Mouse (Mus musculus) embryonic facial prominence, embryonic 15.5 days (tissue): ENCODE data around the gene Utp4. TPM values are rescaled to one million over a fixed set of nuclear protein-coding genes. Genes with fewer than 3 reads are reported as not detected.
A peak's percentile ranks its signal among the peaks of the same experiment; 100 is the strongest.

ENCODE experiments used
- ATAC-seq: fragments of 200-750 bp; cut with Nextera tagmentation; 2 replicates; pipeline ENCODE4 v1.8.0; 2017; ENCODE audit warnings: low read depth, moderate TSS enrichment; ENCODE audit not compliant: insufficient number of reproducible peaks, low FRiP score, low TSS enrichment
- H3K27ac ChIP-seq: fragments of 300-500 bp; sonication (generic); replicated peaks from 2 replicates; pipeline ENCODE4 v1.5.1; 2015; ENCODE audit warnings: mild to moderate bottlenecking, inconsistent platforms
- H3K27me3 ChIP-seq: fragments of 300-500 bp; sonication (generic); 2 replicates; pipeline ENCODE4 v1.6.1; 2015; ENCODE audit warnings: inconsistent platforms
- H3K36me3 ChIP-seq: fragments of 300-500 bp; sonication (generic); 2 replicates; pipeline ENCODE4 v1.6.1; 2015; ENCODE audit warnings: mild to moderate bottlenecking, inconsistent platforms
- H3K4me1 ChIP-seq: fragments of 300-500 bp; sonication (generic); 2 replicates; pipeline ENCODE4 v1.6.1; 2015; ENCODE audit warnings: inconsistent platforms
- H3K4me2 ChIP-seq: fragments of 300-500 bp; sonication (generic); replicated peaks from 2 replicates; pipeline ENCODE4 v1.6.1; 2015; ENCODE audit warnings: mild to moderate bottlenecking, inconsistent platforms
- H3K4me3 ChIP-seq: fragments of 300-500 bp; sonication (generic); replicated peaks from 2 replicates; pipeline ENCODE4 v1.5.1; 2015; ENCODE audit warnings: mild to moderate bottlenecking, inconsistent platforms
- H3K9ac ChIP-seq: fragments of 300-500 bp; sonication (generic); 2 replicates; pipeline ENCODE4 v1.6.1; 2015; ENCODE audit warnings: inconsistent platforms
- H3K9me3 ChIP-seq: fragments of 300-500 bp; sonication (generic); replicated peaks from 2 replicates; pipeline ENCODE4 v1.6.1; 2016; ENCODE audit warnings: inconsistent platforms
- WGBS: fragments of 180-500 bp; shearing (Covaris S2); methylation state at CpG from one replicate; pipeline ENCODE4 v1.1.7; 2015; 5-methylcytosine and 5-hydroxymethylcytosine counted together
- polyA plus RNA-seq: library from polyadenylated mRNA; unstranded; fragments of >200 nt; fragmentation: Nextera tagmentation; extraction: Ambion mirVana; gene quantifications from 2 replicates; pipeline ENCODE4 v1.2.1, GENCODE M21; 2015

Gene Utp4
- polyA plus RNA-seq, 1 experiment from 2014 or later, result 60.5 TPM

DNA sequence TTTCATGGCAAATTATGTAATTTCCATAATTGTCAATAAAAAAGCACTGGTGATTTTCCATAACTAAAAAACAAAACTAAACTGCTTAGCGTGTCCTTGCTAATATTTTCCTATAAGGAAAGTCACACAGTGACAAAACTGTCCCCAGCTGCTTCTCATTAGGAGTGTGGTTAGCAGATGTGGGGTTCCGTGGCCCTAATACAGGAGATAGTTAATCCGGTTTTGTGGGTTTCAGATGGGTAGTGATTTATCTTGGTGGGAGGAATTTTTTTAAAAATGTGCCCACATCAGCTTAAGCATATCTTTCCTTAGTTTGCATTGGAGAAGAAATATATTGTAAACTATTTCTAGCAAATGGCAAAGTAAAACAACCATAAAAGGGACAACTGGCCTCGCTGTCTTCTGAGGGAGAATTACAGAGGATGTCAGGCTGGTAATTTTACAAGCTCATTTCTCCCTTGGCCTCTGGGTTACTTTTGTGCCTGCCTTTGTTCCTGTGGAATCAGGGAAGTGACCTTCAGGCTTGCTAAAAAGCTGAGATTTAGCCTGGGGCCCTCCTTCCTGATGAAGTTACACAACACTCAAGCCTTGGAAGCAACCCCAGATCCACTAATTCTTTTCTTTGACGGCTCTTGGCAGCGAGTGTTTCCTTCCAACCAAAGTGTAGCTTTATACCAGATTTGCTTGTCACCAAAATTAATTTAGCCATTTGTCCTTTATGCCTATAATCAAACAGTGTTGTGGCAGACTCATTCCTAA lies 35.9 kb downstream of the Utp4 start:
- Histone ChIP-seq H3K27ac (peak overlapping the region; percentile 76), H3K27me3 (no peaks in the 10 kb centered on the region), H3K4me2 (no peak overlapping the region), H3K9ac (no peak overlapping the region), H3K36me3 (no peaks in the 10 kb centered on the region), H3K4me1 (peaks cover 35% of the 10 kb centered on the region), H3K4me3 (no peak overlapping the region), H3K9me3 (no peaks in the 10 kb centered on the region)
- WGBS, result 13% methylated on average over 6 of the region's 6 CpGs
- ATAC-seq, result no peak

DNA sequence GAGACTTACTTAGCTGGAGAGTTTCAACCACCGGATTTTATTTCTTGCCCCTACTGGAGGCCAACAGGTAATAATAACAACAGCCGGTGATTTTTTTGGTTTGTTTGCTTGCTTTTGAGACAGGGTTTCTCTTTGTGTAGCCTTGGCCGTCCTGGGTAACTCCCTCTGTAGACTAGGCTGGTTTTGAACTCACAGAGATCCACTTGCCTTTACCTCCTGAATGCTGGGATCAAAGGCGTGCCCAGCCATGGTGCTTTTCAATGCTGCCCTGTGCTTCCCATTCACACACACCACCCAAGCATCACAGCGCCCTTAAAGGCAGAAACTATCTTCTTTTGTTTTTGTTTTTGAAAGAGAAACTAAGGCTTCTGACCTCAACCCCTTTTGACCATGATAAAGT lies 36.5 kb downstream of the Utp4 start:
- no peaks in the 10 kb centered on the region for H3K9me3 ChIP-seq

DNA sequence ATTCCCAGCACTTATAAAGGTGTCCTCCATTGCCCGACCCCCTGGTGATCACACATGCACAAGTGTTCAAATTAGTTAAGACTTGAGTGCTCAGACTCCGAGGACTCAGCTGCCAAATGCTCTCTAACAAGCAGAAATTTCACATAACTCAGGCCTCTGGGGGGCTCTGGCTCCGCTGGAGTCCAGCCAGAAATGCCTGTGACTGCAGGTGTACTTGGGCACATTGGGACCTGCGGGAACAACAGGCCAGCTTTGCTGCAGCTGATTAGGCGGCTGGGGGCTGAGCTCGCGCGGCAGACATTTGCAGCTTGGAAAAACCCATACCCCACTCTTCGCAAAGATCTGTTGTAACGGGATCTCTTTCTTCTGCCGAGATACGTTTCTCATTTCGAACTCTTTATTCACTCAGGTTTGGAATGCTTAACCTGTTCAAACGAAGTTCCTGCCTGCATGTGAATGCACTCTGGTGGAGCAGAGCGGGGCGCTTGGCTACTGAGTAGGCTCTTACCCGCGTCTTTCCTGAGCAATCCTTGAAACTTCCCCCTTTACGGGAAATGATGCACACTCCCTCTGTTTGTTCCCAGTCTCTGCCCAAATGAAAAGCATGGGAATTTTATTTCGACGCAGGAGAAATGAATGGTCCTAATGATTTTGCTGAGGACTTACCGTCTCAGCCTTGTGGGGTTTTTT lies 39.1 kb downstream of the Utp4 start:
- Histone ChIP-seq H3K36me3 (no peaks in the 10 kb centered on the region), H3K4me3 (peak overlapping the region; percentile 26), H3K27me3 (no peaks in the 10 kb centered on the region), H3K4me1 (peaks cover 40% of the 10 kb centered on the region), H3K27ac (peak overlapping the region; percentile 49; the same call in 1 of the 2 replicates), H3K4me2 (peak overlapping the region; percentile 47), H3K9ac (no peak overlapping the region), H3K9me3 (no peaks in the 10 kb centered on the region)
- no peak for ATAC-seq
- 5% methylated on average over 22 of the region's 22 CpGs for WGBS

More for the DNA sequence above, 36.5 kb downstream of the Utp4 start:
- H3K4me3 ChIP-seq, result no peak overlapping the region
- H3K9ac ChIP-seq, result no peak overlapping the region
- H3K27ac ChIP-seq, result peak overlapping the region; percentile 76
- H3K4me2 ChIP-seq, result no peak overlapping the region
- no peaks in the 10 kb centered on the region for H3K36me3 ChIP-seq
- WGBS, result 64% methylated on average over 5 of the region's 5 CpGs
- H3K27me3 ChIP-seq, result no peaks in the 10 kb centered on the region
- no peak for ATAC-seq
- peaks cover 31% of the 10 kb centered on the region for H3K4me1 ChIP-seq

DNA sequence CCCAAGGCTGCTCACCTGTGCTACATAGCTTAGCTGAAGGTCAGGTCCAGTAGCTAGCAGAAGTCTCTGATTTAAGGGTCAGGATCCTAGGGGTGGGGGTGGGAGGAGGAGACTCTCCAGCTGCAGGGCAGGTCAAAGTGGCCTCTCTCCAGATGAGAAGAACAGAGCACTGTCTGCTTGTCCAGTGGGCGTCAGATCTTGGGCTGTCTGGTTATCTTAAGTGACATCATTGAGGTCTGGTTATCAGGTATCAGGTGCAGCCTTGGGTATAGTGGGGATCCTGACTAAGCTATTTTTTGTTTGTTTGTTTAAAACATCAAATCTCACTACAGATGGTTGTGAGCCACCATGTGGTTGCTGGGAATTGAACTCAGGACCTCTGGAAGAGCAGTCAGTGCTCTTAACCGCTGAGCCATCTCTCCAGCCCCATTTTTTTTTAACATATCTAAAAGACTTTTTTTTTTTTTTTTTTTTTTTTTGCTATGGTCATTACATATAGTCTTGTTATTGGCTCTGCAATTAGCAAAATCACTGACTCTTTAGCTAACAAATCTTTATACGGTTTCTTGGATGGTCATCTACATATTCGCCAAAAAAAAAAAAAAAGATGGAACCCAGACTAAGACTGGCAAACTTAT lies 40.2 kb downstream of the Utp4 start:
- Histone ChIP-seq H3K36me3 (no peaks in the 10 kb centered on the region), H3K27me3 (no peaks in the 10 kb centered on the region), H3K27ac (no peak overlapping the region), H3K4me3 (no peak overlapping the region), H3K4me2 (no peak overlapping the region), H3K9me3 (no peaks in the 10 kb centered on the region), H3K4me1 (peaks cover 46% of the 10 kb centered on the region), H3K9ac (no peak overlapping the region)
- WGBS, result 83% methylated on average over 4 of the region's 4 CpGs
- no peak for ATAC-seq

DNA sequence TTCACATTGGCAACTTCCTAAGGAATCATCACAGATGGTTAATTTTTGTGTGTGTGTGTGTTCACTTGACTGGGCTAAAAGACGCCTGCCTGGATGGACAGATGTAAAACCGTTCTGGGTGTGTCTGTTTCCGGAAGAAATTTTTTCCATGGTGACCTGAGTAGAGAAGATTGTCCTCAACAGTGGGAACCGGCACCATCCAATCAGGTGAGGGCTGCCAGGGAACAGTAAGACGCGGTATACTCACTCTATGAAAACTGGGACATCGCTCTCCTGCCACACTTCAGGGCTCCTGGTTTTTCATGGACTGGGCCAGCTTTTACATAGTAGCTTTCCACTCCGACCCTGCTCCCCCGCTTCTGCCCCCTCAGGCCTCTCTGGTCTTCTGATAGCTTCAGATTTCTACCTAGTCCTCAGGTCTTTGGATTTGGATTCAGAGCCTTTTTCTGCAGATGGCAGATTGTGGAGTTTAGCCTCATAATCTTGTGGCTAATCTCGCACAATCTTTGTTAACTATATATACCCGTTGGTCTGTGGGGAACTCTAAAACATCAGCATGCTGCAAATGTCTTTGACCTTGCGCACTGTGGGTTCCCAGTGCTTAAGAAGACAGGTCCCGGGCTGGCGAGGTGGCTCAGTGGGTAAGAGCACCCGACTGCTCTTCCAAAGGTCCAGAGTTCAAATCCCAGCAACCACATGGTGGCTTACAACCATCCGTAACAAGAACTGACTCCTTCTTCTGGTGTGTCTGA lies 41.0 kb downstream of the Utp4 start:
- no peak overlapping the region for H3K4me2 ChIP-seq
- no peak overlapping the region for H3K9ac ChIP-seq
- peaks cover 43% of the 10 kb centered on the region for H3K4me1 ChIP-seq
- no peaks in the 10 kb centered on the region for H3K9me3 ChIP-seq
- H3K27ac ChIP-seq, result no peak overlapping the region
- no peaks in the 10 kb centered on the region for H3K27me3 ChIP-seq
- no peak for ATAC-seq
- no peaks in the 10 kb centered on the region for H3K36me3 ChIP-seq
- WGBS, result 76% methylated on average over 16 of the region's 16 CpGs
- no peak overlapping the region for H3K4me3 ChIP-seq

DNA sequence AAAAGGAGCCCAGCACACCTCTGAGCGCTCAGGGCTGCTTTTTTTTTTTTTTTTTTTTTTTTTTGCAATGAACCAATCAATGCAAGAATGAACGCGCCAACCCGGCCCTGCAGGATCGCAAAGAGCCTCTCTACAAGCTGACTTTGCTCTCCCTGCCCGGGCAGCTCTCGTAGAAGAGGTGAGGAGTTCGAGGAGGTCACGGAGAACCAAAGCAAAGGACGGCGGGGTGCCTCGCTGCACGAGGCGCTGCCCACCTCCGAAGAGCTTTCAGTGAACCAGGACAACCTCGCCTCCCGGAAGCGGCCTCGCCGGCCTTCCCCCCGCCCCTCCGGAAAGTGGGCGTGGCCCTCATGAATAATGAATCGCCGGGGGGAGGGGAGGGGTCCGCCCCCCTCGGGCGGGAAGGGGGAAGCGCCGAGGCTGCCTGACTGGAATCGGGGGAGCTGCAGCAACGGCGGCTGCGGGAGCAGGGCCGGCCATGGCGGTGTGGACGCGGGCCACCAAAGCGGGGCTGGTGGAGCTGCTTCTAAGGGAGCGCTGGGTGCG lies 42.0 kb downstream of the Utp4 start, which contains the start of gene Sntb2:
Gene Sntb2, plus strand, starts transcription at position 427 of the 546 bp plus-strand sequence.
- peak within 1 kb of the TSS; percentile 96 for H3K4me3 ChIP-seq
- under 1% methylated on average over 37 of the region's 41 CpGs for WGBS
- no peaks in the 10 kb centered on the region for H3K27me3 ChIP-seq
- peak within 1 kb of the TSS; percentile 85 for H3K9ac ChIP-seq
- no peaks in the 10 kb centered on the region for H3K36me3 ChIP-seq
- H3K4me1 ChIP-seq, result peaks cover 38% of the 10 kb centered on the region
- H3K27ac ChIP-seq, result peak within 1 kb of the TSS; percentile 89
- ATAC-seq, result peak; percentile 86
- peak within 1 kb of the TSS; percentile 64 for H3K4me2 ChIP-seq
- H3K9me3 ChIP-seq, result no peaks in the 10 kb centered on the region

DNA sequence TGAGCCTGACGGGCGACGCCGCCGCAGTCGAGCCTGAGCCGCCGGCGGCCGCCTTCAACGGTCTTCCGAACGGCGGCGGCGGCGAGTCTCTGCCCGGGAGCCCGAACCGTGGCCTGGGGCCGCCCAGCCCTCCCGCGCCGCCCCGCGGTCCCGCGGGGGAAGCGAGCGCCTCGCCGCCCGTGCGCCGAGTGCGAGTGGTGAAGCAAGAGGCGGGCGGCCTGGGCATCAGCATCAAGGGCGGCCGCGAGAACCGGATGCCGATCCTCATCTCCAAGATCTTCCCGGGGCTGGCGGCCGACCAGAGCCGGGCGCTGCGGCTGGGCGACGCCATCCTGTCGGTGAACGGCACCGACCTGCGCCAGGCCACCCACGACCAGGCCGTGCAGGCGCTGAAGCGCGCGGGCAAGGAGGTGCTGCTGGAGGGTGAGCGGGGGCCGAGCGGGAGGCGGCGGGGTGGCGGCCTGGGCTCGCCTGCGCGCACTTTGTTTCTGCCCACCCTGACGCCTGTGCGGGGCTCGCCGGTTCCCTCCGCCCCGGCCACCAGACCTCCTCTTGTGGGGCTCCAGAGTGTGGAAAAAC lies 42.6 kb downstream of the Utp4 start:
- H3K4me2 ChIP-seq, result peak overlapping the region; percentile 64
- H3K27ac ChIP-seq, result peak overlapping the region; percentile 89
- peaks cover 38% of the 10 kb centered on the region for H3K4me1 ChIP-seq
- ATAC-seq, result peak; percentile 78
- under 1% methylated on average over 63 of the region's 76 CpGs for WGBS
- H3K27me3 ChIP-seq, result no peaks in the 10 kb centered on the region
- H3K9ac ChIP-seq, result peak overlapping the region; percentile 85
- H3K4me3 ChIP-seq, result peak overlapping the region; percentile 96
- H3K9me3 ChIP-seq, result no peaks in the 10 kb centered on the region
- H3K36me3 ChIP-seq, result no peaks in the 10 kb centered on the region

DNA sequence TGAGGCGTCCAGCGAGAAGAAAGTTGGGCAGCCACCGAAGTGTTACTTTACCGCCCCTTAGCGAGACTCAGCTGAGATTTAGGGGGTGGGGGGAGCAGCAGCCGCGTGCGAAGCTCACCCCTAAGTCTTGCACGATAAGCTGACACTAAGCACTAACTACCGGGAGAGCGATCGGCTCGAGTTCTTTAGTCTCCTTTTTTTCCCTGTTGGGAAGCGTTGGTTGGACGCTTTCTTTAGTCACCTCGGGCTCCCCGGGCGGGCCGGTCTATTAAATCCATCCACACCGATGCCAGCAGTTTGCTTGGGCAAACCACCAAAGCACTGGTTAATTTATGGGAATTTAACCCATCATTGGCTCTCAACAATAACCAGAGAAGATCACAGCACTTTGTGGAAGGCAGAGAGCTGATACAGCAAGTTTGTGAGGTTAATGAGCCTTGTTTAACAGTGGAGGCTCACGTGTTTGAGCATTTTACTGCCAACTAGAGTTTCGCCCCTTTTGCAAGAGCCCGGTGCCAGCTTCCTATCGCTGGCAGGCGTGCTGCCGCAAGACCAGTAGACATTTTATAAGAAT lies 43.1 kb downstream of the Utp4 start:
- no peaks in the 10 kb centered on the region for H3K36me3 ChIP-seq
- no peaks in the 10 kb centered on the region for H3K27me3 ChIP-seq
- peak overlapping the region; percentile 96 for H3K4me3 ChIP-seq
- 0 out of 2 replicates have a peak, but pooled peaks have one; percentile 4 for ATAC-seq
- H3K4me1 ChIP-seq, result peaks cover 34% of the 10 kb centered on the region
- no peaks in the 10 kb centered on the region for H3K9me3 ChIP-seq
- peak overlapping the region; percentile 64 for H3K4me2 ChIP-seq
- H3K9ac ChIP-seq, result peak overlapping the region; percentile 85
- 1% methylated on average over 26 of the region's 26 CpGs for WGBS
- H3K27ac ChIP-seq, result peak overlapping the region; percentile 89

DNA sequence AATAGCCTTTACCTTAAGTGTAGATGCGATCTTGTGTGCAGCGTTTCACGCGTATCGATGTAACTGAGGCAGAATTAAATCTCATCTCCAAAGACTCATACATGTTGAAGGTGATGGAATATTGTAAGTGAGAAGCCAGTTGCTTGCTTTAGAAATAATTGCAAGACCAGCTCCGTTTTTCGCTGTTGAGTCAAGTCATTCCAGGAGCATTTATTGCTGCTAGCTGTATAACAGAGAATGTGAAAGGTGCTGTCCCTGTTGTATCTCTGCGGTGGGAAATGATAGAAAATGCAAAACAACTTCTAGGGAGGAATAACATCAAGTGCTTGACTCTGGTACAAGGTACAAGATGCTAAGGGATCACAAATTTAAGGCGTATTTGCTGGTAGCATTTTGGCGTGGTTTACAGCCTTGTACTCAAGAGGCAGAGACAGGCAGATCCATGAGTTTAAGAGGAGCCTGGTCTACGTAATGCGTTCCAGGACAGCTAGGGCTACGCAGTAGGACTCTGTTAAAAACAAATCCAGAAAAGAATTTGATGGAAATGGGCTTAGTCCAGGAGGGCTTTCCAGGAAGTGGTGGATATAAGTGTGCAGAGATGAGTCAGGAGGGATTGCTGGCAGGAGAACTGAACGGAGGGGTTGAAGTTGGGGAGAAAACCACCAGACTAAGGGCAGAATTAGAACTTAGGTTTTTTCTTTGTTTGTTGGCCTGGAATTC lies 43.8 kb downstream of the Utp4 start:
- no peak for ATAC-seq
- Histone ChIP-seq H3K36me3 (no peaks in the 10 kb centered on the region), H3K9ac (peak overlapping the region; percentile 85), H3K27ac (peak overlapping the region; percentile 89; the same call in 1 of the 2 replicates), H3K27me3 (no peaks in the 10 kb centered on the region), H3K4me3 (peak overlapping the region; percentile 96), H3K9me3 (no peaks in the 10 kb centered on the region), H3K4me1 (peaks cover 28% of the 10 kb centered on the region), H3K4me2 (peak overlapping the region; percentile 64)
- WGBS, result 25% methylated on average over 14 of the region's 14 CpGs

DNA sequence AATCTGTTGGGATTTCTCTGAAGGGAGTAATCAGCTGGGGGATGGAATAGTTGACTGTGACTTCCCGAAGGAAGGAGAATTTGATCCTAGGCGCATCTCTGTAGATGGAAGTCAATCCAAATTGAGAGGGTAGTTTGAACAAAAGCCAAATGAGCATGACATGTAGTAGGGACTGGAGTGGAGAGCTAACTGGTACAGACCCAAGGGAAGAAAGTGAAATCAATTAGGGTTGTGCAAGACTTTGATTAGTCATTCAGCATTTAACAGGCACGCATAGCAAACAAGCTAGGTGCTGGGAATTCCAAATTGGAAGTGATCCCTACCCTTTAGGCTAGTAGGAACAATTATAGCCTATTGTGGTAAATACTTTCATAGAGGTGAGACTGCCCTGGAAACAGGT lies 48.4 kb downstream of the Utp4 start:
- no peak for ATAC-seq
- Histone ChIP-seq H3K4me1 (peaks cover 22% of the 10 kb centered on the region; the same call in 1 of the 2 replicates), H3K9me3 (no peaks in the 10 kb centered on the region), H3K4me2 (no peak overlapping the region), H3K36me3 (no peaks in the 10 kb centered on the region; the same call in 1 of the 2 replicates), H3K9ac (no peak overlapping the region), H3K4me3 (no peak overlapping the region), H3K27ac (no peak overlapping the region), H3K27me3 (no peaks in the 10 kb centered on the region)
- WGBS, result 75% methylated on average over 3 of the region's 3 CpGs
